Mouse (Mus musculus): ENCODE data around the gene Gcgr.

GRCm38 (mm10) chr11:120538955-120539284 lies 8.4 kb downstream of the Gcgr start:
- TF ChIP-seq GATA1 (IDR thresholded peaks at IDR 0.05; ENCODE audit: low read length) (no peak), TAL1 (IDR thresholded peaks at IDR 0.05; ENCODE audit: low read length) (no peak)

Measured in erythroblast, embryonic 14.5 days (primary cell).